Mouse (Mus musculus): ENCODE measurements at regions not wholly inside any gene's neighbourhood (a gene's known extent, or its start where the extent isn't known, plus 50 kb on each side); places are given as distances from the start of the nearest gene placed in this dataset.

DNA sequence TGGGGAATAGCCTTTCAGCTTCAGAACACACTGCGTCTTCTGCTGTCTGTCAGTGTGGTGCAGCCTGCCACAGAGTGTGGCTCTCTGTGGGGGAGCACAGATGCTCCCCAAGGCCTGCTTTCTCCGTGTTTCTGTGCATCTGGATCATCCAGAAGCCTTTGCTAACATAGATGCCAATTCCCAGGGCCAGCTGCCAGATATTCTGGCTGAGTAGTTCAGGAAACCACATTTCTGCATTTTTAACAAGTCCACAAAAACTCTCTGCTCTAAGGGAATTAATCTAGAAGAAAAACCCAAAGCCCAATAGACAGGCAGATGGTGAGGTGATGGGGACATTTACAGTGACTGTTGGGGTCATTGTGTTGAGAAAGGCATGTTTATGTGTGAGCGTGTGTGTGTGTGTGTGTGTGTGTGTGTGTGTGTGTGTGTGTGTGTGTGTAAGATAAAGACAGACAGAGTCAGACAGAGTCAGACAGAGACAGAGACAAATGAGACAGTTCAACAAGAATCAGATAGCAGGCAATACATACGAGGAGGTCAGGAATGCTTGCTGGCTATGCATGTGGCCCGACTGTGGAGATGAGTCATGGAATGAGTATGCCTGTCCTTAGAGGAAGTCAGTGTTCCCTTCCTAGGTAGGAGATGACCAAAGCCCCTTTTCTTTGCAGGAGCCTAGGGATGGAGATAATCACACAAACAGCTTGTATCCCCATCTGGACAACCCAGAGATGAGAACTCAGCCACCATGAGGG is 176.3 kb upstream of the Spaca1 start:
- ATAC-seq (ENCODE audit: insufficient number of reproducible peaks, low FRiP score, low TSS enrichment), result no peak; the same call in 1 of the 2 replicates

GRCm38 (mm10) chr4:34226886-34227285 is 176.9 kb upstream of the Spaca1 start:
- ATAC-seq (ENCODE audit: insufficient number of reproducible peaks, low FRiP score, low TSS enrichment), result no peak

DNA sequence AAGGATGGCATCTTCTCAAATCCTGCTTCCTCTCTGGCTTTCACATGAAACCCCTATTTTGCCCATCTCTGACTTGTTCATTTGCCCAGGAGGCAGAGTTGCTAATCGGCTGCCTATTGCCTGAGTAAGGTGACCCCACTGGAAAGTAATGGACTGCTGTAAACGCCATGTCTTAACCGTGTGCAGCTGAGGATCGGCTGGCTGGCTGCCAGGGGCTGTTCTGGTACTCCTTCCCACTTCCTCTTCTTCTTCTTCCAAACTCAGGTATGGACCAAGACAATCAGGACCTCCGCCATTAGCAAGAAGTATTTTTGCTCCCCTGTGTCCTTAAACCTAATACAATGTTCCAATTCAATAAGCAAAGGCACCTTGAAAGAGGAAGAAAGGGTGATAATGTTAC is 177.6 kb upstream of the Spaca1 start:
- no peak for ATAC-seq (ENCODE audit: insufficient number of reproducible peaks, low FRiP score, low TSS enrichment)

- peak; percentile 88 for ATAC-seq (ENCODE audit: insufficient number of reproducible peaks, low FRiP score, low TSS enrichment)
Measured at GRCm38 (mm10) chr4:34231270-34231669, 181.3 kb upstream of the Spaca1 start.

- no peak for ATAC-seq (ENCODE audit: insufficient number of reproducible peaks, low FRiP score, low TSS enrichment)
Measured at GRCm38 (mm10) chr4:34234204-34234603, 184.2 kb upstream of the Spaca1 start.

DNA sequence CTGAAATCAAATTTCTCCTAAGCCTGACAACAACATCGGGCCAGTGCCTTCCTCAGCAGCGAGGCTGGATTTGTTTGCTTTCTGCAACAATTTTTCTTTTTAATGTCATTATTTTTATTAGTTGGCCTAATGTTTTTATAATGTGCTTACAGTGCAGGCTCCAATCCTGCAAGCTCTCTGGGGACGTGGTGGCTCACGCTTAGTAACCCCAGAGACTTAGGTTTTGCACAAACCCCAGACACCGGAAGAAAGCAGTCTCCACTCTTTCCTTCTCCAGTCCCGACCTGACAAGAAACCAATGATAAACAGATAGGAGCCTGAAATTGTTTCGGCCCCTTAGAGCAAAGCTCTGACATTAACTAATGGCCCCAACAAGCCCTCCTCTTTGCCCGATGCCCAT is 184.7 kb upstream of the Spaca1 start:
- ATAC-seq (ENCODE audit: insufficient number of reproducible peaks, low FRiP score, low TSS enrichment), result no peak

DNA sequence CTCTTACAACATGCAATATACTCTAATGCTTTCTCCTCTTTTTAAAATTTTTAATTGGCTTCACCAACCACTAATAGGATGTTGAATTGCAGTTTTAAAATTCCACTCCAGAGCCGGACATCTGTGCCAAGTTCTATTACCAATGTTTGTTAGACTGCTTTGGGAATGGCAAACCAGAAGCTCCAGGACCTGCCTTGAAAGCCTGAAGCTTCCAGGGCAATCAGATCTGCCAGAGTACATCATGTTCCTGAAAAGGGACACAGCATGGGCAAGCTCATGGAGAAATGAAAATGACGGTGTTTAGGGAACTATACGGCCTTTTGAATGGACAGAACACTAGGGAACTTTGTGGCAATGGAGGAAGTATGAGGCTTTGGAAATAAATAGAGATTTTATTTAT is 187.8 kb upstream of the Spaca1 start:
- no peak for ATAC-seq (ENCODE audit: insufficient number of reproducible peaks, low FRiP score, low TSS enrichment)

DNA sequence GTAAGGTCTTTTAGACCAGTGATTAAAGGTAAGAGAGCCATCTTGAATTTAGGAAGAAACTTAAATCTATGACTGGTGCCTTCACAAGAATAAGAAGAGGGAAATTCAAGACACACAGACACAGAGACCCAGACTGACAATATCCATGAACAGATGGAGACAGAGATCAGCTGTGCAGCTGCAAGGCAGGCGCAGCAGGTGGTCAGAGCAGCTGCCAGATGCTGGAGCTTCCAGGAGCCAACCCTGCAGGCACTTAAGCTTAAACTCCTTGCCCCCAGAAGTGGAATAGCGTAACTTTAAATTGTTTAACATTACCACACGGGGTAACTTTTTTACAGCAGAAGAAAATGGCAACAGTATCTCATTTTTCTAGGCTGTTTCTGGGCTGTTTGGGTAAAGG is 189.6 kb upstream of the Spaca1 start:
- no peak for ATAC-seq (ENCODE audit: insufficient number of reproducible peaks, low FRiP score, low TSS enrichment)

DNA sequence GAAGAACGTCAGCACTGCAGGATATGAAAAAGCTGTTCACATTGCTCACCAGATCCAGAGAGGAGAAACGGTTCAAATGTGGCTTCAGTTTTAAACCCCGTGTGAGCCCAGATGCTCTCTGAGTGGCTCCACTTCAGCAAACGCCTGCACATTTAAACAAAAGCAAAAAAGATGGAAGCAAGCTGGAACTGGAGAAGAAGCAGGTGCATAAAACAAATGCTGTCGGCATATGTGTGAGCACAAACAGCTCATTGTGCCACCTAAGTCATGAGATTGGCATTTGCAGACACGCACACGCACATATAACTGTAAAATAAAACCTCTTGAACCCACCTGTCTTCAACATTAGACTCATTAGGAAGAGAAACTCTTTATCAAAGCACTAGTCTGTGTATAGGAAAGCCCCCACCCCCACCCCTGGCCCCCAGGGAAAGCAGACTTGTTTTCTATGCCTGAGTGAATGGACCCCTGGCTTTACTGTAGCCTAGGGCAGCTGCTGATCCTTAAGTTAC is 191.1 kb upstream of the Spaca1 start:
- no peak for ATAC-seq (ENCODE audit: insufficient number of reproducible peaks, low FRiP score, low TSS enrichment)

- no peak for ATAC-seq (ENCODE audit: insufficient number of reproducible peaks, low FRiP score, low TSS enrichment)
Measured at GRCm38 (mm10) chr4:34241673-34242072, 191.7 kb upstream of the Spaca1 start.

DNA sequence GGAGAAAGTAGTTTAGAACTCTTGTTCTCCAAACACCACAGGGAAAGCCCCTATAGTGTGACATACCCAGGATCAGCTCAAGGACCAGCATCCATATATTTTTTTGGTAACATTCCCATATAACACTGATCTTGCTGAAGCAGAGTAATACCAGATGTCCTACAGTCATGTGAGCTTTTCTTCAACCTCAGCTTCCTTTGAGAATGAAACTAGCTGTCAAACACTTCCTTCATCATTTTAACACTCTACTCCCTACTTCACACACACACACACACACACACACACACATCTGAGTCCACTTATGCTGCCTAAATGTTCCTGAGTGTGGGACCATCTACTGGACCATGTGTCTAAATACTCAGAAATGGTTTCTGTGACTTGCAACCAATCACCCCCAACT is 209.5 kb upstream of the Spaca1 start:
- no peak for ATAC-seq (ENCODE audit: insufficient number of reproducible peaks, low FRiP score, low TSS enrichment)

DNA sequence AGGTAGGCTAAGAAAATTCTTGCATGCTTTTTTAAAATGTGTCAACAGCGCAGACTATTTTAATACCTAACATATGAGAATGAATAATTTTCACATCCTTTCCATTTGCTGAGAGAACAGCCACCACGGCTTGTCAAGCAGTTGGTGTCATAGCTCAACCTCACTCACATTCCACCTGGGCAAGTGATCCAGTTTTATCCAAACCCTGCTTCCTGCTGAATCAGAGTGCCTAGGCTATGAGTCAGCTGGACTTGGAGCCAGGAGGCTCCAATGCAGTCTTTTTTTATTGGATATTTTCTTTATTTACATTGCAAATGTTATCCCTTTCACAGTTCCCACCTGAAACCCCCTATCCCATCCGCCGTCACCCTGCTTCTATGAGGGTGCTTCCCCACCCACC is 210.5 kb upstream of the Spaca1 start:
- no peak for ATAC-seq (ENCODE audit: insufficient number of reproducible peaks, low FRiP score, low TSS enrichment)

GRCm38 (mm10) chr4:34261809-34262208 is 211.8 kb upstream of the Spaca1 start:
- ATAC-seq (ENCODE audit: insufficient number of reproducible peaks, low FRiP score, low TSS enrichment), result no peak

DNA sequence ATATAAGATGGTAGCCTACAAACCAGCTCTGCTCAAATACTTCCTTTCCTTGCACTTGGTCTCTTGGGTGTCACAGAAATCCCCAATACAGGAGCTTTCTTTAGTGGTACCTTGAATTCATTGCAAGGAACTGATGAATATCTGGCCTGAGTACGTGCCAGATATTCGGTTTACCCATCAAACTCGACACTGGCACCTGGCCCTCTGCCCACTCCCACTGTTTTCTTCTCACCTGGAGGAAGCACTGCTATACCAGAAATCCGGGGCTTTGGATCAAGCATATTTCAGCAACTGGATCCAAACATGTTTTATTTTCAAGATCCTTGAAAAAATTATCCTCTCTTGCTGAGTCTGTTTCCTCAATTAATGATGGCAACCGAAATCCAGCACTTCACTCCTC is 214.4 kb upstream of the Spaca1 start:
- ATAC-seq (ENCODE audit: insufficient number of reproducible peaks, low FRiP score, low TSS enrichment), result no peak

DNA sequence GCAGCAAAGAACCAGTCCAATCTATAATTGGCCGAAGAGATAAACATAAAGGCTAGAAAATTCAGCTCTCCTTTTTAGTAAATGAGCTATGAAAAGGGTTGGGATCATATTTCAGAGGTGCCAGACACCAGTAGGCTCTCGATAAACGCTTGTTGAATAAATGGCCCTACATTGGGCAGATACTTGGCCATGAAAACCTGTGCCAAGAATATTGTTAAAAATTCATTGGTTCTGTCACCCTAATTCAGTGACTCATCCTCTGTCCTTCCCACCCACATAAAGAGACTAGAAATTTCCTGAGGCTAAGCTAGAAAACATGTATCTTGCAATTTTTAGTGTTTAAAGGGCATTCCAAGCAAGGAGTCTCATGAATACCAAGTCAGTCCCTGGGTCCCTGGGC is 224.3 kb upstream of the Spaca1 start:
- ATAC-seq (ENCODE audit: insufficient number of reproducible peaks, low FRiP score, low TSS enrichment), result no peak

GRCm38 (mm10) chr4:34275372-34275771 is 225.4 kb upstream of the Spaca1 start:
- no peak for ATAC-seq (ENCODE audit: insufficient number of reproducible peaks, low FRiP score, low TSS enrichment)

- no peak for ATAC-seq (ENCODE audit: insufficient number of reproducible peaks, low FRiP score, low TSS enrichment)
Measured at GRCm38 (mm10) chr4:34302504-34303108, 248.1 kb upstream of the Akirin2 start.

DNA sequence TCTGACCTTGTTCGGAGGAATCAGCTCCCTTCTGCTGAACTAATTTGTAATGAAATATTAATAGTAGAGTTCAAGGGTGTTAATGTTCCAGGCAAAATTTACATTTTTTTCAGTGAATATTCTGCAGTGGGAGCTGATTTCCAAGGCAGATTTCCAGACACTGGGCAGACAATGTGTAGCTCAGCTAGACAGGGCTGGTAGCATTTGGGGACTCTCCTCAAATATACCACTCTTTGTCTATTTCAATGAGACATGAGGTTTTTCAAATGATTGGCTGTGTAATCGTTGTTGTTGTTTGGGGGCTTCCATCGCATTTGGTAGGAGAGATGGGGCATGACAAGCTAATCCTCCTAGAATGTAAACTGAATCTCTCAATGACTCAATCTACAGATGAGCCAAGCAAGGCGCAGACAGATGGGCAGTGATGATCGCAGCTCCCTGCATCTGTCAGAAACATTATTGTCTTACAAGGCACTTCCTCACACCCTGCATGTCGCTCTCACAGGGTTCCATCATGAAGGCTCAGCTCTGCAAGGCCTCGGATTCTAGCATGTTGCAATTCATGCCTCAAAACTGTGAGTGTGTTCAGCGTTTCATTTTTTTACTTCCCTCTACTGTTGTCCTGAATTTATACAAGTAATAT is 241.7 kb upstream of the Akirin2 start:
- ATAC-seq (ENCODE audit: insufficient number of reproducible peaks, low FRiP score, low TSS enrichment), result no peak

- ATAC-seq (ENCODE audit: insufficient number of reproducible peaks, low FRiP score, low TSS enrichment), result no peak
Measured at GRCm38 (mm10) chr4:34310061-34310642, 240.6 kb upstream of the Akirin2 start.

DNA sequence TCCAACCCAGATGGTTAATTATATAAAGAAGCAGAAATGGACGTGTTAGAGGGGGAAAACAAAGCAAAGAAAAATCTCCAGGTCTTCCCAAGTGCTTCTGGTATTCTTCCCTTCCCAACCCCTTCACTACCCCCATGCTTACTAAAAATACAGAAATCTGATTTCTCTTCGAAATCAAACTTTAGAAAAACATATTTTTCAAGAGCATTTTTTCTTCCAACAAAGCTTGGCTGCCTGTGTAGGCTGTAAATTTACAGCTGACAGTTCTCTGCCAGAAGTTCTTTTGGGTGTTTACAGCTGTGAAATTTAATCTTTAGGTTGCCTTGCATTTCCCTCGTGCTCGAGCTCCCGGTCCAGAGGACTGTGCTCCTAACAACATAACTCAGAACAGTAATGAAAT is 234.9 kb upstream of the Akirin2 start:
- no peak for ATAC-seq (ENCODE audit: insufficient number of reproducible peaks, low FRiP score, low TSS enrichment)

DNA sequence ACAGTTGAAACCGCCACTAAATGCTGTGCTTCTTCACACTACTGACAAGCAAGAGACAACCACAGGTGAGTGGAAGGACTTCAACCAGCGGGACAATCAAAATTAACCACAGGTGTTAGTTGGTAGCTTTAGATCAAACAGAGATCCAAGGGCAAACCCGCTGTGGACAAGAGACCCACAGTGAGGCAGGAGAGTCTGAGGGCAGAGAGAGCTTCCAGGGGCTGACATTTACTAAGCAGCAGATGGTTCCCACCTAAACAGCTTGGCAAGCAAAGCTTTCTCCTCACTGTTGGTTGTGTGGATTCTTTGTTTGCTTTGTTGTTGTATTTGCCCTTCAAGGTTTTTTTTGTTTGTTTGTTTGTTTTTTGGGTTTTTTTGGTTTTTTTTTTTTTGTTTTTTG is 227.9 kb upstream of the Akirin2 start:
- peak; percentile 75 for ATAC-seq (ENCODE audit: insufficient number of reproducible peaks, low FRiP score, low TSS enrichment)
